Comparison of ENCODE assay signal across 24 mouse cellular contexts in the genomic region with DNA sequence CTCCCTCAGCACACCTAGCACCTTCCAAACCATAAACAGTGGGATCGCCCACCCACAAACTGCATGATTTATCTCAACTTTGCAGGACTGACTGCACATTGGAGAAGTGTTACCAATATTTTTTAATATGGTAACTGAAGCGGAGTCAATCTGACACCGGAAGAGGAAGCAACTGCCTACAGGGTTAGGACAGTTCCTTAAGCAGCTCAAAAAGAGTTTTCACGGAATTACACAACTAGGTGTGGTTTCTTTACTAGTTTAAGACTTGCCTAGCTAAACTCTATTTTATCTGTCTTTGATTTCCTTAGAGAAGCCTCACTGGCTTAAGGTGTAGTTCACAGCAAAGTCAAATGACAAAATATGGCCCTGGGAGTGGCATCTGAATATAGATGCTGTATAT.
DNase-seq lines count a peak whose midpoint lies in the region; ATAC-seq and TF ChIP-seq lines count a peak whose summit lies in the region.
"Had no signal": no experiment of that assay in that cellular context is flagged by ENCODE, and none has a peak within 500 bp of the region (broad histone marks: within the 10 kb centered on the region; RNA-seq: fewer than 3 reads in every experiment).

No protein-coding gene starts in this region.

- no peak overlapping the region for H3K4me3 ChIP-seq in kidney, adult 2 months (ENCODE audit: insufficient read depth, low read depth, low read length)

- no peaks in the 10 kb centered on the region for H3K4me1 ChIP-seq in kidney, adult 2 months (ENCODE audit: control insufficient read depth, insufficient read depth, low read length)

- no peak overlapping the region for H3K27ac ChIP-seq in kidney, adult 2 months (ENCODE audit: insufficient read depth, low read depth, low read length)

- no peak for TF ChIP-seq POLR2A in kidney, adult 2 months (IDR thresholded peaks at IDR 0.05; ENCODE audit: low read depth, low read length)

- TF ChIP-seq CTCF in kidney, adult 2 months (conservative IDR thresholded peaks at IDR 0.05; ENCODE audit: insufficient read depth, insufficient read length, low read depth, low read length), result no peak

- H3K36me3 ChIP-seq in kidney, adult 2 months (ENCODE audit: control insufficient read depth, insufficient read depth, low read length), result no peaks in the 10 kb centered on the region
- H3K36me3 ChIP-seq: G1E had no signal

- no peaks in the 10 kb centered on the region for H3K27me3 ChIP-seq in kidney, adult 2 months (replicated peaks; ENCODE audit: control insufficient read depth, insufficient read depth, low read length)
- H3K27me3 ChIP-seq: CH12.LX, Patski had no signal

- ATAC-seq in granulocyte monocyte progenitor cell, adult 5-6 weeks (replicated peaks; ENCODE audit: poor library complexity, severe bottlenecking), result peak; percentile 65
- peak; percentile 72 for ATAC-seq in megakaryocyte, adult 5-6 weeks (ENCODE audit: poor library complexity, severe bottlenecking)
- ATAC-seq in megakaryocyte progenitor cell, adult 5-6 weeks (replicated peaks; ENCODE audit: poor library complexity), result peak; percentile 42
- ATAC-seq: activated CD4-positive, CD25-positive, alpha-beta regulatory T cell, adult 4 months; CD4-positive, CD25-positive, alpha-beta regulatory T cell, adult 4 months; Patski had no signal

- WGBS in kidney, adult 2 months, result 88% methylated on average over 4 of the region's 4 CpGs

- DNase-seq in 416B (ENCODE audit: low read depth) (peak; percentile 13), adipocyte (ENCODE audit: low spot score) (no peak)
- DNase-seq in kidney, adult 2 months, result no peak
- no peak for DNase-seq in left cerebral cortex, postnatal 25 days (ENCODE audit: low spot score in 2 of 2)
- DNase-seq in embryo, embryonic 11 days, result no peak
- DNase-seq: adrenal gland, adult 2 months; adrenal gland, adult 8-10 months; adrenal gland, postnatal 10 days; adrenal gland, postnatal 14 days; adrenal gland, postnatal 25 days; adrenal gland, postnatal 36 days; B cell, adult 2 months; cerebellum, adult 11 months; cerebellum, adult 11-12 months; cerebellum, adult 18-20 months; cerebellum, adult 2 months had no signal

- intact Hi-C loops in left cerebral cortex, postnatal 25 days (cut with DNase I), result no loop called here
